Mouse (Mus musculus) frontal cortex, adult 2 months (tissue): ENCODE data around the gene Cxcr5. TPM values are rescaled to one million over a fixed set of nuclear protein-coding genes. Genes with fewer than 3 reads are reported as not detected.
A peak's percentile ranks its signal among the peaks of the same experiment; 100 is the strongest.

ENCODE experiments used
- DNase-seq, 2 experiments: peaks; one replicate each; pipeline ENCODE4 v3.0.0; 2022; ENCODE audit warnings: low spot score in 1 of 2; ENCODE audit errors: extremely low spot score in 1 of 2
- polyA plus RNA-seq: library from polyadenylated mRNA; depleted of rRNA; stranded (reverse); fragments of >200 nt; gene quantifications from 2 replicates; pipeline ENCODE4 v1.2.3, GENCODE M21; 2012; rRNA removed

Cxcr5 gene
- 0.04 TPM in 1 of 2 replicates, not detected in the other for polyA plus RNA-seq

DNA sequence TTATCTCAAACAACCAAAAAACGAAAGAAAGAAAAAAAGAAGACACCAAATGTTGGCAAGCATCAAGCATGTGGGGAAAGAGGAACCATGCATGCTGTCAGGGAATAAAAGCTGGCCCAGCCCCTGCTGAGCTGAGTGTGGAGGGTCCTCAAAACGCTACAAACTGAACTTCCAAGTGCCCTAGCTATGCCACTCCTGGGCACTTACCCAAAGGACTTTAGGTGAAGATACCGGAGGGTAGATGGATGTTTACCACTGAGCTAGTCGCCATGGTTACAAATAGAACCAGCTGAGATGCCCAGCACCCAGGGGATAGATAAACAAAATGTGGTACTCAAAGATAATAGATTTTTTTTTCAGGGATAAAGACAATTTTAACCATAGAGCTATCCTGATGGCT lies at the start of gene Cxcr5:
Gene Cxcr5 (minus strand): TSS at position 281 of the 400 bp plus-strand sequence.
- no peak for DNase-seq

- no peak for DNase-seq
Observed at GRCm38 (mm10) chr9:44610371-44610770, 48.7 kb upstream of the Cxcr5 start.

DNA sequence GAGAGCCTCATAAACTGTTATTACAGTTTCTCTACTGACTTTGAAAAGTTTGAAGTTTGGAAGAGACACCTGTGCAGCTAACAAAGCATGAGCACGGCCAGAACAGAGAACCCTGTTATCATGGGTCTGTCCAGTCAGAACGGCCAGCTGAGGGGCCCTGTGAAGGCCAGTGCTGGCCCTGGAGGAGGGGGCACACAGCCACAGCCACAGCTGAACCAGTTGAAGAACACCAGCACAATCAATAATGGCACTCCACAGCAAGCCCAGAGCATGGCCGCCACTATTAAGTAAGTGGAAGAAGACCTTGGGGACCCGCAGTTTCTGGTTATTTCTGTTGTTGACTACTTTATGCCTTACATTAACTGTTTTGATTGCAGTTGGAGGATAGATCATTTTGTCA lies 45.6 kb upstream of the Cxcr5 start:
- no peak for DNase-seq

DNA sequence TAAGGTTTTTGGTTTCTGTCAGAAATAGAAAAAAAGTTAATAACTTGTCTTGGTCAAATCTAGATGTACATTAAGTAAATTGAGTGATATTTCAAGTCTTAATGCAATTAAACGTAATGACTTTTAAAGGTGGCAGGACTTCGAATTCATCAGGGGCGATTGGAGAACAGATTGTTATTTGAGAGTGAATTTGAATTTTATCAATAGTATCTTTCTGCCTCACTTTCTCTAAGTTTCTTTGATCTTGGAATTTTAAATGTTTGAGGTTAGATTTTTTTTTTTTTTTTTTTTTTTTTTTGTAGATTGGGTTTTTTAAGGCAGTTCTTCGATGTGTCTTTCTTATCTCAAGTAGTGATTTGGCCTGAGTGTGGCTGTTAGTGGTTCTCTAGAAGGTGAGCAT lies 45.0 kb upstream of the Cxcr5 start:
- no peak for DNase-seq

- peak in 1 of 2 experiments; percentile 16 for DNase-seq
Observed at GRCm38 (mm10) chr9:44605616-44606165, 44.0 kb upstream of the Cxcr5 start.

GRCm38 (mm10) chr9:44604779-44605615 lies 43.3 kb upstream of the Cxcr5 start, which contains the start of gene Ddx6:
Gene Ddx6, plus strand, starts transcription at chr9:44604892.
- peak; percentile 32 to 62 for DNase-seq

DNA sequence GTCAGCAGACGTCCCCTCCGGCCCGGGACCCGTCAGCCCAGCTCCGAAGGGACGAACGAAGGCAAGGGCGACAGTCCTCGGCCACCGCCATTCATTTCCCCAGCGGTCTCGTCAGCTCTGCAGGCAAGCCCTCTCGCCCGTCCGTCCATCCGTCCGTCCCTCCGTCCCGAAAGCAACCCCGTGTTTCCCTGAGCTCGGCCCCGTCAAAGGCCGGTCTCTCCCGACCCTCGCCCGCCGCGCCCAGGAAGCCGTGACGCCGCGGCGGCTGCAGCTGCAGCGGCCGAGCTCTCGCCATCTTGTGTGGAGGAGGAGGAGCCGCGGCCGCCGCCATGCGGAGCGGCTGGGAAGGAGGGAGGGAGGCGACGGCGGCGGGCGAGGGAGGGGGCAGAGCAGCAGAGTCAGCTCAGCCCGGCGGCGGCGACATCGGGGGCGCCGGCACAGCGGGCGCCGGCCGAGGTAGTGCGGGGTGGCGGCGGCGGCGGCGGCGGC lies 42.7 kb upstream of the Cxcr5 start:
- peak; percentile 48 to 74 for DNase-seq

DNA sequence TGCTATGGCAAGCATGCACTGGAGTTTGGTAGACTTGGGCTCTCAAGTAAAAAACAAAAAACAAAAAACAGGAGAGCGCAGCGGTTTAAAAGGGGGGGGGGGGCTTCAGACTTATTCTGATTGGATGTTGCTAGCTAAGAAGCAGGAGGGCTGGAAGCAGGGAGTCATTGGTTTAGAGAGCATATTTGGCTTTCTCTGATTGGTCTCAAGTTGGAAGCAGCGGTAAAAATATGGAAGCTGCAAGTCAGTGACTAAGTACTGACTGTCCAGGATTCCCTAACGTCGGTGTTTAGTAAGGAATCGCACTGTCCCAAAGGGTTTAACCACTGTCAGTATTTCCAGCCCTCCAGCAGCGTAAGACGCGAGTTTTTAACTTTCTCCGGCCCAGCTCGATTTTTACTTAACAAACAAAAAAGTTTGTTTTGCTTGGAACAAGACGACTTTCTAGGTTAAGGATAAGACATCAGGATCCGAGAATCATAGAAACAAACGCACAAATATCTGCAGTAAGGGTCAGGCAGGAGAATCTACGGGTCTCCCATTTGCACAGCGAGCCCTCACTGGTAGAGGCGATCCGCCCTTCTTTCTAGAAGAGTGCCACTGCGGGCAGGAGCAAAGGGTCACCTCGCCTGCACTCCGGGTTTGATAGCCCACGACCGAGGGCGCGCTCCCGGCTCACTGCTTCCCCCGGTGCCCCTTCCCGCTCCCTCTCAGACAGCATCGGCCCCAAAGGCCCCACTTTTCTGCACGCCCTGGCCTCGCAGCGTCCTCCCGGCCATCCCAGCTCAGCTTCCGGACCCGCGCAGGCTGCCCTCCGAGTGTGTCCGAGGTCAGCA lies 42.0 kb upstream of the Cxcr5 start:
- peak; percentile 44 to 70 for DNase-seq

DNA sequence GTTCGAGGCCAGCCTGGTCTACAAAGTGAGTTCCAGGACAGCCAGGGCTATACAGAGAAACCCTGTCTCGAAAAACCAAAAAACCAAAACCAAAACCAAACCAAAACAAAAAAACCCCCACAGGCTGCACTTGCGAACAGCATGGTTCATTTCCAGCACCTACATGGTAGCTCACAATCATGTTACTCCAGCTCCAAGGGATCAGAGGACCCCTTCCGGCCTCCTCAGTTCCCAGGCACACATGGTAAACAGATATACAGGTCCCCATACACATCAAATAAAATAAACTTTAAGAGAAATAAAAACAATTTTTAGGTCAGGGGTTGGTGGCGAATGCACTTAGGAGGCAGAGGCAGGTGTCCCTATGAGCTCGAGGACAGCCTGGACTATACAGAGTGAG lies 41.1 kb upstream of the Cxcr5 start:
- no peak for DNase-seq

DNA sequence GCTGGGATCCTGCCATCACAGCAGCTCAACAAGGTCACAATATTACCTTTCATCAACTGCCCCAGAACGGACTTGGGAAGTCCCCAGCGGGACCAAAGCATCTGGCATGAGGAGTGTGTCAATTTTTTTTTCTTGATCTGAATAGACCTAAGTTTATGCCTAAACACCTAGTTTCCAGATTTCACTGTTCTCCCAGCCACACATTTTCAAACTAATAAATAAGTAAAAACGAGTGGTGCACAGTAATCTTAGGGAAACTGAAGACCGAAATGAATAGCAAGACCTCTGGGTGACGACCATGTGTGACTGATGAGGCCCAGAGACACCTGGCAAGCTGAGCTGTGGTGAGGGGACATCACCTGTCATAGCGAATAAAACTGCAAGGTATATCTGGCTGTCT lies 39.1 kb upstream of the Cxcr5 start:
- no peak for DNase-seq

DNA sequence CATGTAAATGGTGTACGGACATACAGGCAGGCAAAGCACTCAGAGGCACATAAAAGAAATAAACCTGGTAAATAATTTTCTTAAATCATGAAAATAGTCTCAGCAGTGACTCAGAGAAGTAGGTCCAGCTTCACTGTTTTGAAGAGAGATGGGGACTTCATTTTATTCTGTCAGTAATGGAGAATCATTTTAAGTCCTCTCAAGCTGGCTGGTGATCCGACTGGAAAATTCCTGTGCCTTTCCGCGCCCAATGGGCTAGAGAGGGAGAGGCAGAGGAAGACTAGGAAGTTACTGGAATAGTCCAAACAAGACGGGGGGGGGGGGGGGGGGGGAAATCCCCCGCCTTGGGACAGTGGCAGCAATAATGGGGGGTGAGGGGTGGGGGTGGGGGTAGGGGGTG lies 37.9 kb upstream of the Cxcr5 start:
- no peak for DNase-seq

GRCm38 (mm10) chr9:44598899-44599495 lies 37.3 kb upstream of the Cxcr5 start:
- DNase-seq: peak in 1 of 2 experiments; percentile 37

DNA sequence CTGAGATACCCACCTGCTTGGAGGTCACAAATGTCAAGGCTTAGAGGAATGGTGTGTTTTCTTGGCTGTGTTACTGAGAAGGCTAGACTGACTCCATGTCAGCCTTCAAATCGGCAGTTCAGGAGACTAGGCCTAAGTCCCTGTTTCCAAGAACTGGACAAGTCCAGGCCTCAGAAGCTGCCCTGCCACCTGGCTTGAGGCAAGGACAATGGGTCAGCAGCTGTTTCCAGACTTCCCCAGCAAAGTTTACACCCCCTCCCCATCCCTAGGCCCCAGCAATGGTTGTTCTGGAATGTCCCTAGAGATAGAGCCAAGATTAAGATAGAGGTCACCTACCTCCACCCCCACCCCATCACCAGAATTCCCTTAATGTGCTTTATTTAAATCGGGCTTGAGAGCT lies 36.1 kb upstream of the Cxcr5 start:
- DNase-seq: no peak

DNA sequence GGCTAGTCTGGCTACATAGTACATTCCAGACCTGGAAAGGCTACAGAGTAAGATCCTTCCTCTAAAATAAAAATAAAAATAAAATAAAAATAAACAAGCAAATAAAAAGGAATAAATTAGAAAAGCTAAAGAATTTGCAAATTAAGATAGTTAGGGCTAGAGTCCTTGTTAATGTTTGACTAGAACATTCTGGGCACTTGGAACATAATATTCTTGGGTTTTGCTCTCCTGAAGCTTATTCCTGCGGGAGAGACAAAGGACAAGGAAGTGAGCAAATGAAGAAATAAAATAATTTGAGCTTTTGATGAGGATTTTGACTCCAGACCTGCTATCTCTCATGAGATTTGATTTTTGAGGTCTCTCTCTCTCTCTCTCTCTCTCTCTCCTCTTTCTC lies 33.9 kb upstream of the Cxcr5 start:
- DNase-seq: no peak

GRCm38 (mm10) chr9:44594901-44595536 lies 33.3 kb upstream of the Cxcr5 start:
- no peak for DNase-seq

DNA sequence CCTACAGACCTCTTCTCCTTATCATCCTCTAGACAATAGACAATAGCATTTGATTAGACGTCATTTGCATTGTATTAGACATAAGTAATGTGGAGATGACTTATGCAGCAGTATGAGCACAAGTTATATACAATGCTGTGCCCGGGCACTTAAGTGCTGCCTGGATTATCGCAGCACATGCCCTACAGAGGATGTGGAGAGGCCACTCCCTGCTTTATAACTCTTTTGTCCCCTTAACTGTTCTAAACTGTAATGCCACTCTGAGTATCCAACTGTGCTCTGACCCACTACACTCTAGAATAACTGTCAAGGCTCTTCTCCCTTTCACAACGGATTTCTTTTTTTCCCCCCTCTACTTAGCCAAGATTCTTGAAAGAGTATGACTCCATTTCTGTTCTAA lies 32.2 kb upstream of the Cxcr5 start:
- DNase-seq: no peak

GRCm38 (mm10) chr9:44593221-44593620 lies 31.5 kb upstream of the Cxcr5 start:
- DNase-seq: no peak

GRCm38 (mm10) chr9:44591595-44592188 lies 30.0 kb upstream of the Cxcr5 start:
- no peak for DNase-seq

- no peak for DNase-seq
Observed at GRCm38 (mm10) chr9:44590969-44591368, 29.3 kb upstream of the Cxcr5 start.

DNA sequence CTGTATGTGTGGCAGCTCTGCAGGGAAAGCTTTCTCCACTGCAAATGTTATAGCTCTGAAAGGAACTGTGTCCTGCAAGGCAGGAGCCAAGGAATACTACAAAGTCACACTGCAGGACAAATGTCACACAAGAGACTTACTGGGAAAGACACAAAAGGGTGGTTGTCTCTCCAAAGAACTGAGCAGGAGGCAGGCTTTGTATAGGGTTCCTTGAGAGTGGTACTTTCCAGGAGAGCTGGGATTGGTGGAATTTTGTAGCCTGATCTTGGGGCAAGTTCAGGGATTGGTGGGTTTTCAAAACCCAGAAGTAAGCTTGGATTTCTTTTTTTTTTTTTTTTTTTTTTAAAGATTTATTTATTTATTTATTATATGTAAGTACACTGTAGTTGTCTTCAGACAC lies 27.4 kb upstream of the Cxcr5 start:
- DNase-seq: no peak
